Mouse (Mus musculus): ENCODE data around the gene Bicc1.

GRCm38 (mm10) chr10:71148226-71148625 is 11.3 kb downstream of the Bicc1 start:
- TF ChIP-seq POLR2A (IDR thresholded peaks at IDR 0.05; ENCODE audit: low read depth, low read length) = no peak
- TF ChIP-seq CTCF (conservative IDR thresholded peaks at IDR 0.05; ENCODE audit: insufficient read depth, insufficient read length, low read depth, low read length) = no peak
